Mouse (Mus musculus) testis, adult 2 months (tissue): ENCODE measurements around the gene Rasgef1b.

ENCODE experiments used
- CTCF ChIP-seq: fragments of 200-500 bp; IDR thresholded peaks from 2 replicates; pipeline ENCODE4 v1.5.1; 2012; ENCODE audit warnings: low read depth, mild to moderate bottlenecking, inconsistent platforms, low read length, moderate library complexity; ENCODE audit not compliant: control insufficient read depth, insufficient read depth, insufficient replicate concordance
- POLR2A ChIP-seq: fragments of 200-500 bp; IDR thresholded peaks from 2 replicates; pipeline ENCODE4 v1.6.1; 2012; ENCODE audit warnings: low read depth, mild to moderate bottlenecking, inconsistent platforms, low read length, moderate library complexity; ENCODE audit not compliant: control insufficient read depth

DNA sequence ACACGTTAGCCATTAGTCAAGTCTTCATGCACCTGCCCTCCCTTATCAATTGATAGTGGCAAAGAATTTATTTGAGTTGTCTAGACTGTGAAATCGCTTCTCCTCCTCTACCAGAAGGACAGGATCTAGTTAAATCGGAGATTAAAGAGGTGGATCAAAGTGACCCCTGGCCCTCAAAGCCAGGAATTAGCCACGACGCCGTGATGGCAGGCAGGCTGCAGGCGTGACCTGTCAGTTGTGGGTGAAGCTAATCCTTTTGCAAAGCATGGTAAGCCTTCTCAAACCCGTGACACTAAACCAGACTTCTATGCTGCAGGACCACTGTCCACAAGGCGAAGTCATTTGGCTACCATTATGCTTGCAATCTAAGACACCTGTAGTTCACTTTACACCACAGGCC, 170.6 kb downstream of the Rasgef1b start:
- no peak for TF ChIP-seq POLR2A
- no peak for TF ChIP-seq CTCF
